Mouse (Mus musculus) kidney, adult 2 months (tissue): ENCODE results near the gene Prkg1.

Experiments used
- CTCF ChIP-seq: fragments of 200-500 bp; conservative IDR thresholded peaks from 2 replicates; pipeline ENCODE4 v1.5.1; 2011; ENCODE audit warnings: low read depth, mild to moderate bottlenecking, control low read depth, low read length, moderate library complexity, mixed read lengths; ENCODE audit not compliant: insufficient read depth, insufficient read length
- POLR2A ChIP-seq: fragments of 200-500 bp; IDR thresholded peaks from one replicate; pipeline ENCODE4 v1.6.1; 2011; ENCODE audit warnings: low read depth, low read length, control low read depth

DNA sequence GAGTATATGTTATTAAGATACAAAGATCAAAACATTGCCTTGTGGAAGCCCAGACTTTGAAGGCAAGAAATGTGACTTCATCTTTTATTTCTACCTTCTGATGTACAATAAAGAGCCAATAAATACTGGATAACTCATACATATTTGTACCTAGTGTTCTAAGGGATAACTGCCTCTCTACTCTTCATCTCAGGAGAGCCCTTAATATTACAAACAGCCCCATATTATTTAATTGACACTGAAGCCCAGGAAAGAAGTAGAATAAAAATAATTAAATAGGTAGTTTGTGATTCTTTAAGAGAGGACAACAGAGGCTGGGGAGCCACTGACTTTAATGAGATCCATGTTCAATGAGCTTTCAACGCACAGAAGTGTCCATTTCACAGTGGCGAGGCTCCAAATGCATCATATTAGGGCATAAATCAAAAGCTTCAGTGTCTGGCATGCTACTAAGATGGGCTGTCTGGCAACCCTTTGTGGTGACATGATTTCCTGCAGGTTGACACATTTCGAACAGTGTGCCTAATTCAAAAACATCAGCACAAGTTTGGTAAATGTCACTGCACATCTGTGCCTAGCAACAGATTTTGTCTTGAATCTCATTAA is 753.2 kb downstream of the Prkg1 start:
- TF ChIP-seq CTCF = no peak
- no peak for TF ChIP-seq POLR2A
